Mouse (Mus musculus) embryonic facial prominence, embryonic 15.5 days (tissue): ENCODE measurements at regions not wholly inside any gene's neighbourhood (a gene's known extent, or its start where the extent isn't known, plus 50 kb on each side); places are given as distances from the start of the nearest gene placed in this dataset.

Source experiments
- ATAC-seq: fragments of 200-750 bp; cut with Nextera tagmentation; 2 replicates; pipeline ENCODE4 v1.8.0; 2017; ENCODE audit warnings: low read depth, moderate TSS enrichment; ENCODE audit not compliant: insufficient number of reproducible peaks, low FRiP score, low TSS enrichment
- H3K27ac ChIP-seq: fragments of 300-500 bp; sonication (generic); replicated peaks from 2 replicates; pipeline ENCODE4 v1.5.1; 2015; ENCODE audit warnings: mild to moderate bottlenecking, inconsistent platforms
- H3K27me3 ChIP-seq: fragments of 300-500 bp; sonication (generic); 2 replicates; pipeline ENCODE4 v1.6.1; 2015; ENCODE audit warnings: inconsistent platforms
- H3K36me3 ChIP-seq: fragments of 300-500 bp; sonication (generic); 2 replicates; pipeline ENCODE4 v1.6.1; 2015; ENCODE audit warnings: mild to moderate bottlenecking, inconsistent platforms
- H3K4me1 ChIP-seq: fragments of 300-500 bp; sonication (generic); 2 replicates; pipeline ENCODE4 v1.6.1; 2015; ENCODE audit warnings: inconsistent platforms
- H3K4me2 ChIP-seq: fragments of 300-500 bp; sonication (generic); replicated peaks from 2 replicates; pipeline ENCODE4 v1.6.1; 2015; ENCODE audit warnings: mild to moderate bottlenecking, inconsistent platforms
- H3K4me3 ChIP-seq: fragments of 300-500 bp; sonication (generic); replicated peaks from 2 replicates; pipeline ENCODE4 v1.5.1; 2015; ENCODE audit warnings: mild to moderate bottlenecking, inconsistent platforms
- H3K9ac ChIP-seq: fragments of 300-500 bp; sonication (generic); 2 replicates; pipeline ENCODE4 v1.6.1; 2015; ENCODE audit warnings: inconsistent platforms
- H3K9me3 ChIP-seq: fragments of 300-500 bp; sonication (generic); replicated peaks from 2 replicates; pipeline ENCODE4 v1.6.1; 2016; ENCODE audit warnings: inconsistent platforms
- WGBS: fragments of 180-500 bp; shearing (Covaris S2); methylation state at CpG from one replicate; pipeline ENCODE4 v1.1.7; 2015; 5-methylcytosine and 5-hydroxymethylcytosine counted together

DNA sequence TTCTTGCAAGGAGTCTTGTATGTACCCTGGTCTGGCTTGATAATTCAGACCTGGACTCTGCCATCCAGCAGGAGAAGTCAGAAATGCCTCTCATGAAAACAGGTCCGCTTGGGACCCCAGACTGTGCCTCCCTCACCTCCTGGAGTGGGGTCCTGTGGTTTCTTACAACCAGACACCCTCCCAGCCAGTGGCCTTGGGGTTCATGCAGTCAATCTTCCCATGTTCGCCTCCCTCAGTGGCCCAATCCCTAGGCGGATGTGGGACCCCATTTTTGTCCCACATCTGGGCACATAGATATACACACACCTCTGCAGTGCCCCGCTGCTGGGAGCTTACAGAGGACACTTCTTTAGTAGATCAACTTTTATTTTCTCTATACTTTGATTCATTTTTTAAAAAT lies 217.7 kb downstream of the Lrfn2 start:
- H3K4me3 ChIP-seq: no peak overlapping the region
- H3K9me3 ChIP-seq: no peaks in the 10 kb centered on the region
- H3K27me3 ChIP-seq: no peaks in the 10 kb centered on the region
- H3K36me3 ChIP-seq: no peaks in the 10 kb centered on the region
- ATAC-seq: no peak
- H3K27ac ChIP-seq: no peak overlapping the region
- no peak overlapping the region for H3K9ac ChIP-seq
- no peak overlapping the region for H3K4me2 ChIP-seq
- no peaks in the 10 kb centered on the region for H3K4me1 ChIP-seq
- 76% methylated on average over 4 of the region's 4 CpGs for WGBS

DNA sequence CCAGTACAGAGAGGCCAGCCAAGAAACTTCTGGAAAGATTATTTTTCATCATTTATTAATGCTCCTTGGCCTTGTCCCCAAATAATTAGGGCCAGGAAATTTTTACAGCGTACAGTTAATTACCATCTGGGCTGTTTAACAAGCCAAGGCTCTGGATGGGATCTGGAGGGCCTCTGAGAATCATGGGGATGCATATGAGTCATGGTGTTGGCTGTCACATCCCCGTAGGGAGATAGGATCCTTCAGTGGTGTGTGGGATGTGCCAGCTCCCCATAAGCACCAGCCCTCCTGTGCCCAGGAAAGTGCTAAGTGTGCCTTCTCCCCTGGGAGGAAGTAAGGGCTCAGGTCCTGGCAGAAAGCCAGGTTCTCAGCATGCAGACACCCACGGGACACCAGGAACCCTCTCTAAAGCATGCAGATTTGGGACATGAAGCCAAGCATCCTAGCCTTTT lies 218.8 kb downstream of the Lrfn2 start:
- Histone ChIP-seq H3K9ac (no peak overlapping the region), H3K36me3 (no peaks in the 10 kb centered on the region), H3K27me3 (no peaks in the 10 kb centered on the region), H3K4me3 (no peak overlapping the region), H3K4me2 (no peak overlapping the region), H3K9me3 (no peaks in the 10 kb centered on the region), H3K4me1 (no peaks in the 10 kb centered on the region), H3K27ac (no peak overlapping the region)
- peak; percentile 30; the same call in 1 of the 2 replicates for ATAC-seq
- 49% methylated on average over 3 of the region's 3 CpGs for WGBS

DNA sequence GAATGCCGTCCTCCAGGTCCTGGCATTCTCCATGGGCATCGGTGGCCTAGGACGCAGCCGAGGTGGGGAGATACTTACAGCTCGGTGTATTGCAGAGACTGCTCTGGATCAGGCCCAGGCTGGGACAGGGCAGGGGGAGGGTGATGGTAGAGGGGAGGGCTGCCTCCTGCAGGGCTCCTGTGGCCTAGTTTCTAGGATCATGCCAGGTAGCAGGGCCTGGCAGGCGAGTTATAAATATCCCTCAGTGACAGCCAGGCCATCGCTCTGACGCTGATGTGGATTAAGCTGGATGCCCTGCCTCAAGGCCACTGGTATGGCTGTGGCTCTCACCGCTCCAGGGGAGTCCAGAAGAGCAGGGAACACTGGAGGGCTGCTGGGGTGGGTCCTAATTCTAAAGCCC lies 221.8 kb downstream of the Lrfn2 start:
- Histone ChIP-seq H3K9ac (no peak overlapping the region), H3K27me3 (no peaks in the 10 kb centered on the region), H3K4me2 (no peak overlapping the region), H3K9me3 (no peaks in the 10 kb centered on the region), H3K36me3 (no peaks in the 10 kb centered on the region), H3K4me3 (no peak overlapping the region), H3K4me1 (no peaks in the 10 kb centered on the region), H3K27ac (no peak overlapping the region)
- WGBS: 81% methylated on average over 9 of the region's 9 CpGs
- ATAC-seq: no peak; the same call in 1 of the 2 replicates

DNA sequence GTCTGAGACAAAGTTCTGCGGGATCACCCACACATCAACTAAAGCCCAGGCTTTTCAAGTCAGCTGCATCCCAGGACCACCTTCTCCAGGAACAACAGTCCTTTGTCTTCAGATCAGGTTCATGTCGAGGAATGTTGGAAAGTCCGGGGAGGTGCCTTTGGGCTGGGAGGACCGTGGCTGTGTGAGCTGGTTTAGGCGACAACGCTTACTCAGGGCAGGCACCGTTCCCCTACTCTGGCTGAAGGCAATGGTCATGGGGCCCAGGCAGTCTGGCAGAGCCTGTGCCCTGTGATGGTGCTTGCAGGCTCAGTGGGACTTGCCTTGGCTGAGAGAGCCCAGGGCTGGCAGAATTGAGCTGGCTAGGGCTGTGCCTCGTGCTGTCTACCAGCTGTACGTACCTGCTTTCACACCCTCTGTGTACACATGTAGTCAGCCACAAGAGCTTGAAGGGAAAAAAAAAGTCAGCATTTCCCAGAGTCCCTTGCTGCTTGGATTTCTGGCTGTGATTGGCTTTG lies 222.9 kb downstream of the Lrfn2 start:
- Histone ChIP-seq H3K4me1 (no peaks in the 10 kb centered on the region), H3K27me3 (no peaks in the 10 kb centered on the region), H3K4me3 (no peak overlapping the region), H3K9me3 (no peaks in the 10 kb centered on the region), H3K36me3 (no peaks in the 10 kb centered on the region), H3K4me2 (no peak overlapping the region), H3K9ac (no peak overlapping the region), H3K27ac (no peak overlapping the region)
- WGBS: 62% methylated on average over 9 of the region's 9 CpGs
- no peak for ATAC-seq

DNA sequence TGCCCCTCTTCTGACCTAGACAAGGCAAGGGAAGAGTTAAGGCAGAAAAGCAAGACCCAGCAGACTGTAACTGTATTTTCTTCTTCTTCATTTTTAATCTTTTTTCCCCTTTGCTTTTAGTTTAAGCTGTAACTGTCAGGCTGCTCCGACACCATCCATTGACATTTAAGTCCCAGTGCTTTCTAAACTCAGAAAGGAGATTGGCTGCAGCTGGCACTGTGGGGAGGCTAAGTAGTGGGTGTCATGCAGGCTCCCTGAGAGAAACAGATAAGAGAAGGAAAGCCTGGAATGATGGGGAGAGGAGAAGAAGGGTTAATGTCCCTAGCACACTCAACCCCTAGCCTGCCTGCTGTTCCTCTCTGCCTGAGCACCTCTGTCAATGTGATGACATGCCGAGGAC lies 225.4 kb downstream of the Lrfn2 start:
- no peaks in the 10 kb centered on the region for H3K4me1 ChIP-seq
- no peaks in the 10 kb centered on the region for H3K9me3 ChIP-seq
- H3K4me3 ChIP-seq: no peak overlapping the region
- WGBS: 65% methylated on average over 2 of the region's 2 CpGs
- H3K4me2 ChIP-seq: no peak overlapping the region
- H3K9ac ChIP-seq: no peak overlapping the region
- H3K36me3 ChIP-seq: no peaks in the 10 kb centered on the region
- no peak for ATAC-seq
- no peak overlapping the region for H3K27ac ChIP-seq
- H3K27me3 ChIP-seq: no peaks in the 10 kb centered on the region

DNA sequence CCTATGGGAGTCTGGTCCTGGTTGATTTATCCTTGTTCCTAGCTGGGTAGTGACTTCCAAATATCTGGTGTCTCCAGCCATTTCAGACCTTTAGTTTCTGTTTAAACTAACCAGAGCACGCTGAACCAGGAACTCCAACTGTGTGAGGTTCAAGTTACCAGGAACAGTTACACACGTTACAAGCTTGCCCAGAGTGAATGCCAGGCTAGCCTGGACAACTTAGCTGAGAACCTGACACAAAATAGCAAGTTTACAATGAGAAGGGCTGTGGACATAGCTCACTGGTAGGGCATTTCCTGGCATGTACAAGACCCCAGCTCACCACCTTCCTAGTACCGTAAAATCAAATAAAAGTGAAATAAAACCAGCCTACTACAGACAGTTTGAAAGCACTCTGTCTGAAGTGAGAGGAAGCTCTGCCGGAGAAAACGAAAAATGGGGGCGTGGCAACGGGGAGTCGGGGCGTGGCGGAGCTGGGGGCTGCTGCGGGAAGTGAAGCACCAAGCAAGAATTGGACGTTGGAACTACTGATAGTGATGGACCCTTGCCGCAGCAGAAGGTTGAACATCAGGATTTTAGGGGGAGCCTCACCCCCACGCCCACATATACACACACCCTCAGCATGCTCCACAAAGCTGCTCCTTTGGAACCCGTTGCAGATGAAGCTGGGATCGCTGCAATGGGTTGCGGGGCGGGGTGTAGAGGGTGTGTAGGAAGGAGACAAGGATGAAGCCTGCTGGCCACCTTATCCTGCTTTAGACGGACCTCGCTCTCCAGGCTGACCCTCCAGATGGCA lies 239.3 kb downstream of the Lrfn2 start:
- peak overlapping the region; percentile 82 for H3K4me2 ChIP-seq
- H3K27me3 ChIP-seq: peaks cover 12% of the 10 kb centered on the region
- H3K27ac ChIP-seq: no peak overlapping the region
- no peaks in the 10 kb centered on the region for H3K9me3 ChIP-seq
- ATAC-seq: no peak
- peak overlapping the region; percentile 18; the same call in 1 of the 2 replicates for H3K9ac ChIP-seq
- H3K36me3 ChIP-seq: no peaks in the 10 kb centered on the region
- 2% methylated on average over 20 of the region's 20 CpGs for WGBS
- peak overlapping the region; percentile 42 for H3K4me3 ChIP-seq
- H3K4me1 ChIP-seq: peaks cover 15% of the 10 kb centered on the region

DNA sequence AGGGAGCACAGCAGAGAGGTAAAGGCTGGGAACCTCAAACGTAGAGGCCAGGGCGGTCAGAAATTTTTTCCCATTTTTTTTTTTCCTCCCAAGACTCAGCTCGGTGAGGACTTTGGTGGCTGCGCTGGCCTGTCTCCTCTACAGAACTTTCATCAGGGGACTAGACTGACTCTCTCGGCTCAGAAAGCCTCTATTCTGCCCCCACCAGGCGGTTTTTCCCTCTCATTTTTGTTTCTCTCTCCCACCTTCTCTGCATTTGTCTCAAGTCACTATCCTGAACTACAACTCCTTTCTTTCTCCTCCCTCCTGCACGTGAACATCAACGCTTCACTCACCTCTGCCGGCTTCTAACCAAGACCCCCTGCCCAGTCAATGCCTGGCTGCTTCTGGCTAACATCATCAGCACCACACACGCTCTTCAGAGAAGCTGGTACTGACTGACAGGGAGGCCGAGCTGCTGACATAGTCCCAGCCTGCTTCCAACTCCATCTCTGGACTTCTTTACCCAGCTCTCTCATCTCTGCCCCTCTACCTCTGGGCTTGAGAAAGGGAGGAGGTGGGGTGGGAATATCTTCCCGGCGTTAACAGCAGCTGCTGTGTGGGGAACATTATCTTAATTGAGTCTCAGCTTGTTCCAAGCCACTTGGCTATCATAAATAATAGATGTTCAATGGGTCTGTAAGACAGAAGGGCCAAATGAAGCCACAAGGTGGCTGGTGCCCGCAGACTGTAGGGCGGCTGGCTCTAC lies 240.0 kb downstream of the Lrfn2 start:
- Histone ChIP-seq H3K4me1 (peaks cover 15% of the 10 kb centered on the region), H3K36me3 (no peaks in the 10 kb centered on the region), H3K9ac (0 out of 2 replicates have a peak overlapping the region, but pooled peaks have one; percentile 18), H3K4me2 (peak overlapping the region; percentile 82), H3K9me3 (no peaks in the 10 kb centered on the region), H3K27me3 (peaks cover 12% of the 10 kb centered on the region), H3K4me3 (peak overlapping the region; percentile 42), H3K27ac (no peak overlapping the region)
- WGBS: 12% methylated on average over 15 of the region's 15 CpGs
- ATAC-seq: no peak

DNA sequence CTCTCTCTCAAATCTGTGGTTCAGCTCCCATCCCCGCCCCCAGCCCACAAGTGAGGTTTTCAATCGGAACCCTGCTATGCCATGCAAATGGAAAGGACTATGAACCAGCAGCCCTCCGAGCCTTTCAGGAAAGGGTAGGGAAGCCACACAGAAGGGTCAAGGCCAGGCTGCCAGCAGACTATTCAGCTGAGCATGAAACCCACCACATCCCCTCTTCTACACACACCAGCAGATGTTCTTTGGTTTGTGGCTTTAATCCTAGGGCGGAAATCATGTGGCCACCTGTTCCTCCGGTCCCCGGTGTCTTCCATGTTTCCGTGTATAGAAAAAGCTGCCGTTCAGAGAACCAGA lies 240.6 kb downstream of the Lrfn2 start:
- H3K27ac ChIP-seq: no peak overlapping the region
- H3K27me3 ChIP-seq: peaks cover 12% of the 10 kb centered on the region
- no peaks in the 10 kb centered on the region for H3K9me3 ChIP-seq
- H3K4me3 ChIP-seq: no peak overlapping the region
- H3K4me2 ChIP-seq: no peak overlapping the region
- peaks cover 15% of the 10 kb centered on the region for H3K4me1 ChIP-seq
- ATAC-seq: 0 out of 2 replicates have a peak, but pooled peaks have one; percentile 7
- no peaks in the 10 kb centered on the region for H3K36me3 ChIP-seq
- H3K9ac ChIP-seq: no peak overlapping the region
- WGBS: 61% methylated on average over 8 of the region's 8 CpGs

DNA sequence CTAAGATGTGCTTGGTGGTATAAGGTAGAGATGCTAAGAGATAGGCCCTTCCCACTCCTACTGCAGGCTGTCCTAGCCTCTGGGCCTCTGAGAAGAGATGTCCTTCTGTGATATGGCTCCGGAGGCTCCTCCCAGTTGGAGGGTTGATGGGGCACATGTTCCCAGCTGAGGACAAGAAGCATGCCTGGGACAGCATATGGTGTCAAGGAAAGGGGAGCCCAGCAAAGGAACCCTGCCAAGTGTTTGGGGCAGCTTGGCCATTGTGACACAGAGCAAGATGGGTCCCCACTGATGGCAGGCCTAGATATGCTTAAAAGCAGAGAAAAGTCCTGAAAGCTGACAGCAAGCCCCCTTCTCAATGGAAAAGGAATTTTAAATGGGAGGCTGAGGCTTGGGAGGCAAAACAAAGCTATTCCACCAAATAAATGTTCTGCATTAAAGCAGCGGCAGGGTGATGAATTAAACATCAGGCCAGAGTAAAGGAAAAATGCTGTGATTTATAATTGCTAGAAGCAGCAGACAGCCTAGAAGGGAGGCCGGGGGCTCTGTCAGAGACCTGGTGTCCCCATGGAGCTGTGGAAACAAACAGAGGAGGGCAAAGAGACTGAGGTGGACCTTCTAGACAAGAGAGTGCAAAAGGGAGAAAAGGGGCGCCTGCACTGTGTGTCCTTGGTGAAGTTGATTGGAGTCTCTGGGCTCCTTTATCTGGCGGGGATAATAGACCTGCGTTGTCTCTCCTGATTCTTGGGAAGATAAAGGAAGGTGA lies 246.0 kb downstream of the Lrfn2 start:
- Histone ChIP-seq H3K4me2 (no peak overlapping the region), H3K4me3 (no peak overlapping the region), H3K27me3 (peaks cover 7% of the 10 kb centered on the region; the same call in 1 of the 2 replicates), H3K9me3 (no peaks in the 10 kb centered on the region), H3K9ac (no peak overlapping the region), H3K27ac (no peak overlapping the region), H3K4me1 (no peaks in the 10 kb centered on the region), H3K36me3 (no peaks in the 10 kb centered on the region)
- ATAC-seq: no peak
- WGBS: 68% methylated on average over 6 of the region's 6 CpGs

DNA sequence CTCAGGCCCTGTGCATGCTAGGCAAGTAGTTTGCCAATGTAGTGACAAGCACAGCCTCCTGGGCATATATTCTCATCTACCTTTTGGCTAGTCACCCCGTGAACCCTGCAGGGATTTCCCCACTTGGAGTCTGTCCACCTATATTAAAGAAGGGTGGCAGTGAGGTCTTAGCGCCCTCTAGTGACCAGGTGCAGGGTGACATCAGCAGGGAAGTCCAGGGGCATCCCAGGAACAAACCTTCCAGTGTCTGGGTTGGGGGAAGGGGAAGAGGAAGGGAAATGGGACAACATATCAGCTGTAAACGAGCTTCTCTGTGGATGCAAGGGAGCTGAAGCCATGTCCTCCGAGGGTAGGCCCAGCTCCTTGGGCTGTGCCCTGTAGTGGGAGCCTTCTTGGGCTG lies 245.7 kb upstream of the Mocs1 start:
- H3K4me3 ChIP-seq: no peak overlapping the region
- no peak overlapping the region for H3K27ac ChIP-seq
- no peaks in the 10 kb centered on the region for H3K9me3 ChIP-seq
- H3K36me3 ChIP-seq: no peaks in the 10 kb centered on the region
- 6% methylated on average over 4 of the region's 4 CpGs for WGBS
- no peak overlapping the region for H3K4me2 ChIP-seq
- no peak for ATAC-seq
- no peak overlapping the region for H3K9ac ChIP-seq
- H3K4me1 ChIP-seq: no peaks in the 10 kb centered on the region
- peaks cover 7% of the 10 kb centered on the region; the same call in 1 of the 2 replicates for H3K27me3 ChIP-seq

DNA sequence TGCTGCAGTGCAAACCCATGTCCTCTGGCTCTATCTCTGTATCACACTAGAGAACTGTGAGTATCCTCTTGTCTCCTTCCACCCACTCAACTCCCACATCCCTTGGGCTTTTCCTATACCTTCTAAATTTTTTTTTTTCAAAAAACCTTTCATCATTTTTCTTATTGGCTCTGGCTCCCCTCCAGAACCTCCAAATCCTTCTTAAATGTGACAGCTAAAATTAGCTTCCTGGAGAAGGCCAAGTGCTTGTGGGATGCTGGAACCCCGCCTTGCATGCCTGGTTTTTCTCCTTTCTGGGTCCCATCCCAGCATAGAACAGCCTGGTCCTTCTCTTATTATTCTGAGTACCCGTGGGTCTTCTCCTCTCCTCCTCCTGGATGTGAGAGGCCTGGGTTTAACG lies 244.2 kb upstream of the Mocs1 start:
- no peaks in the 10 kb centered on the region for H3K9me3 ChIP-seq
- H3K4me2 ChIP-seq: no peak overlapping the region
- 43% methylated on average over 3 of the region's 3 CpGs for WGBS
- H3K27me3 ChIP-seq: peaks cover 7% of the 10 kb centered on the region; the same call in 1 of the 2 replicates
- no peaks in the 10 kb centered on the region for H3K36me3 ChIP-seq
- H3K4me1 ChIP-seq: no peaks in the 10 kb centered on the region
- H3K9ac ChIP-seq: no peak overlapping the region
- H3K27ac ChIP-seq: no peak overlapping the region
- no peak overlapping the region for H3K4me3 ChIP-seq
- no peak for ATAC-seq
